Mouse (Mus musculus) MEL (cell line): ENCODE results near the gene Agr2. TPM values are rescaled to one million over a fixed set of nuclear protein-coding genes. Genes with fewer than 3 reads are reported as not detected.
A peak's percentile ranks its signal among the peaks of the same experiment; 100 is the strongest.

Experiments used
- DNase-seq: peaks from one replicate; pipeline ENCODE4 v3.0.0; 2011; ENCODE audit warnings: low read depth, low spot score
- H3K27ac ChIP-seq: 2 replicates; pipeline ENCODE4 v1.5.1; 2012; ENCODE audit warnings: low read depth, mild to moderate bottlenecking, control low read depth, low read length, moderate library complexity; ENCODE audit not compliant: control insufficient read depth
- H3K27me3 ChIP-seq, 2 experiments: fragments of 150-350 bp in 1 of 2; sonication (generic) in 1 of 2; 2 replicates each; pipeline ENCODE4 v1.6.1; 2012; ENCODE audit warnings: low read length in 2 of 2, mild to moderate bottlenecking in 2 of 2, improper control_type of control experiment in 1 of 2, moderate library complexity in 1 of 2; ENCODE audit not compliant: insufficient read depth in 2 of 2, control insufficient read depth in 1 of 2
- H3K36me3 ChIP-seq, 2 experiments: 2 replicates each; pipeline ENCODE4 v1.6.1; 2012 to 2014; ENCODE audit warnings: low read length in 2 of 2, improper control_type of control experiment in 1 of 2, inconsistent platforms in 1 of 2, mild to moderate bottlenecking in 1 of 2; ENCODE audit not compliant: insufficient read depth in 2 of 2, control insufficient read depth in 1 of 2
- H3K4me1 ChIP-seq, 2 experiments: fragments of 150-350 bp in 1 of 2; sonication (generic) in 1 of 2; 2 replicates each; pipeline ENCODE4 v1.6.1; 2012; ENCODE audit warnings: low read length in 2 of 2, improper control_type of control experiment in 1 of 2, mild to moderate bottlenecking in 1 of 2; ENCODE audit not compliant: insufficient read depth in 2 of 2, control insufficient read depth in 1 of 2
- H3K4me3 ChIP-seq, 2 experiments: fragments of 150-350 bp in 1 of 2; sonication (generic) in 1 of 2; 2 replicates each; pipeline ENCODE4 v1.5.1; 2012; ENCODE audit warnings: low read depth in 2 of 2, low read length in 2 of 2, mild to moderate bottlenecking in 2 of 2, moderate library complexity in 2 of 2, control low read depth in 1 of 2, improper control_type of control experiment in 1 of 2; ENCODE audit not compliant: control insufficient read depth in 1 of 2, insufficient read depth in 1 of 2
- H3K79me2 ChIP-seq: 2 replicates; pipeline ENCODE4 v1.6.1; 2012; ENCODE audit warnings: mild to moderate bottlenecking, low read length, moderate library complexity; ENCODE audit not compliant: control insufficient read depth, poor library complexity, insufficient read depth
- H3K9ac ChIP-seq: 2 replicates; pipeline ENCODE4 v1.6.1; 2012; ENCODE audit warnings: low read depth, mild to moderate bottlenecking, control low read depth, low read length, moderate library complexity; ENCODE audit not compliant: control insufficient read depth, poor library complexity, severe bottlenecking
- H3K9me3 ChIP-seq: fragments of 150-350 bp; sonication (generic); replicated peaks from 2 replicates; pipeline ENCODE4 v1.6.1; 2012; ENCODE audit warnings: mild to moderate bottlenecking, low read length, improper control_type of control experiment, moderate library complexity; ENCODE audit not compliant: insufficient read depth
- BHLHE40 ChIP-seq: IDR thresholded peaks from 2 replicates; pipeline ENCODE4 v1.6.1; 2012; ENCODE audit warnings: low read depth, mild to moderate bottlenecking, inconsistent platforms, low read length, improper control_type of control experiment, borderline replicate concordance
- CTCF ChIP-seq, 3 experiments: IDR thresholded peaks in 2 of 3; conservative IDR thresholded peaks in 1 of 3; 2 replicates each; pipeline ENCODE4 v1.5.1; 2011 to 2012; ENCODE audit warnings: low read length in 3 of 3, low read depth in 2 of 3, mild to moderate bottlenecking in 2 of 3, improper control_type of control experiment in 1 of 3, inconsistent platforms in 1 of 3, mixed read lengths in 1 of 3, moderate library complexity in 1 of 3; ENCODE audit not compliant: control insufficient read depth in 1 of 3, insufficient read depth in 1 of 3, poor library complexity in 1 of 3, severe bottlenecking in 1 of 3
- E2F4 ChIP-seq: IDR thresholded peaks from 2 replicates; pipeline ENCODE4 v1.6.1; 2011; ENCODE audit warnings: low read depth, low read length, improper control_type of control experiment, borderline replicate concordance
- ELF1 ChIP-seq: IDR thresholded peaks from 2 replicates; pipeline ENCODE4 v1.6.1; 2014; ENCODE audit warnings: low read depth, mild to moderate bottlenecking, inconsistent platforms, low read length, improper control_type of control experiment, moderate library complexity
- EP300 ChIP-seq, 2 experiments: IDR thresholded peaks; 2 replicates each; pipeline ENCODE4 v1.6.1; 2011; ENCODE audit warnings: improper control_type of control experiment in 2 of 2, low read length in 2 of 2, low read depth in 1 of 2, mild to moderate bottlenecking in 1 of 2
- KAT2A ChIP-seq: conservative IDR thresholded peaks from 2 replicates; pipeline ENCODE4 v1.6.1; 2012; ENCODE audit warnings: low read depth, low read length, improper control_type of control experiment, inconsistent platforms
- MAZ ChIP-seq: IDR thresholded peaks from 2 replicates; pipeline ENCODE4 v1.6.1; 2012; ENCODE audit warnings: low read depth, mild to moderate bottlenecking, inconsistent platforms, low read length, improper control_type of control experiment
- MEF2A ChIP-seq: IDR thresholded peaks from 2 replicates; pipeline ENCODE4 v1.6.1; 2014; ENCODE audit warnings: low read depth, mild to moderate bottlenecking, inconsistent platforms, low read length, improper control_type of control experiment; ENCODE audit not compliant: poor library complexity, insufficient replicate concordance, severe bottlenecking; ENCODE audit errors: extremely low read depth
- NELFE ChIP-seq: IDR thresholded peaks from 2 replicates; pipeline ENCODE4 v1.6.1; 2011; ENCODE audit warnings: low read depth, low read length, improper control_type of control experiment
- POLR2AphosphoS5 ChIP-seq: IDR thresholded peaks from 2 replicates; pipeline ENCODE4 v1.6.1; 2012; ENCODE audit warnings: low read depth, borderline replicate concordance, mild to moderate bottlenecking, inconsistent platforms, low read length, moderate library complexity, mixed read lengths
- RCOR1 ChIP-seq: IDR thresholded peaks from 2 replicates; pipeline ENCODE4 v1.6.1; 2012; ENCODE audit warnings: low read depth, mild to moderate bottlenecking, inconsistent platforms, low read length, improper control_type of control experiment
- SIN3A ChIP-seq: IDR thresholded peaks from 2 replicates; pipeline ENCODE4 v1.6.1; 2012; ENCODE audit warnings: low read length, improper control_type of control experiment, inconsistent platforms
- SMC3 ChIP-seq: IDR thresholded peaks from 2 replicates; pipeline ENCODE4 v1.6.1; 2011; ENCODE audit warnings: low read depth, low read length, improper control_type of control experiment
- TAL1 ChIP-seq: IDR thresholded peaks from 2 replicates; pipeline ENCODE4 v1.6.1; 2012; ENCODE audit warnings: mild to moderate bottlenecking, inconsistent platforms, low read length, moderate library complexity, mixed read lengths
- TCF12 ChIP-seq: IDR thresholded peaks from 2 replicates; pipeline ENCODE4 v1.6.1; 2014; ENCODE audit warnings: low read depth, mild to moderate bottlenecking, inconsistent platforms, low read length, improper control_type of control experiment, moderate library complexity
- USF2 ChIP-seq, 2 experiments: IDR thresholded peaks; 2 replicates each; pipeline ENCODE4 v1.6.1; 2011 to 2012; ENCODE audit warnings: improper control_type of control experiment in 2 of 2, low read length in 2 of 2, borderline replicate concordance in 1 of 2, inconsistent platforms in 1 of 2, low read depth in 1 of 2, mild to moderate bottlenecking in 1 of 2; ENCODE audit not compliant: insufficient read depth in 1 of 2
- ZMIZ1 ChIP-seq: IDR thresholded peaks from 2 replicates; pipeline ENCODE4 v1.6.1; 2012; ENCODE audit warnings: low read depth, mild to moderate bottlenecking, inconsistent platforms, low read length, improper control_type of control experiment, moderate library complexity
- polyA plus RNA-seq, 2 experiments: library from polyadenylated mRNA; stranded (reverse) in 1 of 2; unstranded in 1 of 2; fragments of >175 nt in 1 of 2; fragments of >200 nt in 1 of 2; gene quantifications; 2 replicates each; pipeline versions ENCODE4 v1.2.1 to v1.2.4; 2012; ENCODE audit warnings: low replicate concordance in 2 of 2, low read depth in 1 of 2; ENCODE audit not compliant: insufficient read length in 2 of 2, insufficient read depth in 1 of 2, missing spikeins in 1 of 2
- total RNA-seq: library from RNA; depleted of rRNA; stranded (reverse); fragments of 300-350 nt; gene quantifications from 2 replicates; pipeline ENCODE4 v1.2.3, GENCODE M21; 2012

Agr2 gene
- total and polyA plus RNA-seq, 3 experiments, result not detected

DNA sequence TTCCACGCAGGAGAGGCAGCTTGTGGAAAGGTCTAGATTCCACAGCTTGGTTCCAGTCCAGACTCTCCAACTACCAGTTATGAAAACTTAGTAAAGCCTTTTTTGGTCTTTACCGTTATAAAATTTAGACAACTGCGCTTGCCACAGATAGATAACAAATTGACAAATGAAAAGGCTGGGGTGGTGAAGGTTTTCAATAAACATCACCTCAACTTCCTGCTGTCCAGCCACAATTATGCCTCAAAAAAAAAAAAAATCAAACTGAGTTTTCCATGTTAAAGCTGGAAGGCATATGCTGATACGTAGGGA lies 48.5 kb downstream of the Agr2 start (continued):
- no peak for TF ChIP-seq ELF1
- TF ChIP-seq POLR2AphosphoS5, result no peak
- no peak for TF ChIP-seq RCOR1
- TF ChIP-seq MAZ, result no peak
- TF ChIP-seq, all 39 proteins: peak for 5

GRCm38 (mm10) chr12:36041703-36042347 lies 49.1 kb downstream of the Agr2 start:
- Histone ChIP-seq H3K27ac (peak overlapping the region; percentile 6; the same call in 1 of the 2 replicates), H3K27me3 (no peaks in the 10 kb centered on the region), H3K4me1 (peaks cover 8 to 13% of the 10 kb centered on the region in 2 experiments), H3K79me2 (peaks cover 1% of the 10 kb centered on the region; the same call in 1 of the 2 replicates), H3K9me3 (no peaks in the 10 kb centered on the region), H3K4me3 (peak overlapping the region; percentile 91 to 100), H3K9ac (peak overlapping the region; percentile 80), H3K36me3 (peaks cover 0 to 11% of the 10 kb centered on the region in 2 experiments; a peak in 2 of 4 replicates)
- DNase-seq, result peak; percentile 74
- no peak for TF ChIP-seq MEF2A
- peak; percentile 8 to 54 (median 39); a peak in 4 of 6 replicates for TF ChIP-seq CTCF (IDR thresholded peaks at IDR 0.05 in 2 of 3, conservative IDR thresholded peaks at IDR 0.05 in 1 of 3; ENCODE audit: control insufficient read depth in 1 of 3, insufficient read depth in 1 of 3, low read depth in 2 of 3, low read length in 3 of 3, poor library complexity in 1 of 3, severe bottlenecking in 1 of 3)
- TF ChIP-seq ZMIZ1, result no peak
- TF ChIP-seq TCF12, result 0 out of 2 replicates have a peak, but pooled peaks have one; percentile 22
- TF ChIP-seq E2F4, result no peak
- no peak for TF ChIP-seq POLR2AphosphoS5
- no peak for TF ChIP-seq SMC3
- TF ChIP-seq NELFE, result no peak
- no peak for TF ChIP-seq KAT2A
- TF ChIP-seq SIN3A, result no peak; the same call in 1 of the 2 replicates
- no peak for TF ChIP-seq BHLHE40
- no peak for TF ChIP-seq TAL1
- no peak for TF ChIP-seq EP300 (IDR thresholded peaks at IDR 0.05; ENCODE audit: low read depth in 1 of 2, low read length in 2 of 2)
- TF ChIP-seq USF2 (IDR thresholded peaks at IDR 0.05; ENCODE audit: borderline replicate concordance in 1 of 2, insufficient read depth in 1 of 2, low read depth in 1 of 2, low read length in 2 of 2), result no peak
